Mouse (Mus musculus) hindlimb bud, embryonic 11.5 days (tissue): ENCODE data around the gene Abr.

Experiments
- DNase-seq: peaks from one replicate; pipeline ENCODE4 v3.0.0-alpha.2; 2012; ENCODE audit warnings: low read depth, low spot score; ENCODE audit errors: extremely low spot score

The Abr gene

DNA sequence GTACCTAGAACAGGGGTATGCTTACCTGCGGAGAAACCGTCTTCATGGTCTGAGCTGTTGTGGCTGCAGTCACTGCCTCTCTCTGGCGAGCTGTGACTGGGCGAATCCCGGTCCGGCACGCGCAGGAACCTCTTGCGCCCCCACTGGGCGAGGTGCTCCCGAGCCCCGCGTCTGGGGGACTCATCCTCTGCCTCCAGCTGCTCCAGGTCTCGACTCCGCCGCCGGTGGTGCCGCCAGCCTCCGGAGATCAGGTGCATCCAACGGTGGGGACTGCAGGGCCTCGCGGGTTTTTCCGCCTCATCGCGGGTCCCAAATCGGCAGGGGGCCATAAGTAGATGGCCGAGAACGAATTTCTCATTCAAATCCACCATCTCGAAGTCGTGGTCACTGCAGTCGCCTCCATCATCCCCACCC, at the start of gene Abr:
Abr (minus strand) TSS at position 163 of the 414 bp plus-strand sequence.
- no peak for DNase-seq

- DNase-seq: no peak
These were observed 45.7 kb upstream of the Abr start for GRCm38 (mm10) chr11:76667807-76668206.

DNA sequence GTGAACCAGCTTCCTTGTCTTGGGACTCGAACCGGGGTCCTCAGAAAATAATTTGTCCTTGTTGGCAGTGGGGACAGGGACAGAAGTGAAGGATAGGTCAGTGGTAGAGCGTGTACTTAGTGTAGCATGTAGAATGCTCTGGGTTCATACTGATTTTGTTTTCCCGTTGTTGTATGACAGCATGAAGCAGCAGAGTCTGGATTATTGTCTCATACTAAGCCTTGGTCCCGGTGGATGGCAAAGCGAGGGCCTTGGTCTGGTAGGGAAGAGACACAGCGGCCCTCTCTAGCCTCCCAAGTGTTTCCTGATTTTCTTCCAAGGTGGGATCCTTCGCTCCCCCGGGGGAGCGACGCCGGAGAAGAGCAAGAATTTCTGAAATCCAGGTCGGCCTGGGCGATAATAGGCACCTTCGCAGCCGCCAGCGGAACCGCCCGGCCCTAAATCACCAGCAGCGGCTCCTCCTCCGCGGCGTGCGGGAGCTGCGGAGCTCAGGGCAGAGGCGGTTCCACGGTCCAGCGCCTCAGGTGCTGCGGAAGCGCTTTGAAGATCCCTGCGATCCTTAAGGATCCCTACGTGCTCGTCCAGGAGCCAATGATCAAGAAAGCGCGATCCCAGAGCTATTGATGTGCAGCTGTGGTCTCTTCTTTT, 44.0 kb upstream of the Abr start:
- DNase-seq: no peak

DNA sequence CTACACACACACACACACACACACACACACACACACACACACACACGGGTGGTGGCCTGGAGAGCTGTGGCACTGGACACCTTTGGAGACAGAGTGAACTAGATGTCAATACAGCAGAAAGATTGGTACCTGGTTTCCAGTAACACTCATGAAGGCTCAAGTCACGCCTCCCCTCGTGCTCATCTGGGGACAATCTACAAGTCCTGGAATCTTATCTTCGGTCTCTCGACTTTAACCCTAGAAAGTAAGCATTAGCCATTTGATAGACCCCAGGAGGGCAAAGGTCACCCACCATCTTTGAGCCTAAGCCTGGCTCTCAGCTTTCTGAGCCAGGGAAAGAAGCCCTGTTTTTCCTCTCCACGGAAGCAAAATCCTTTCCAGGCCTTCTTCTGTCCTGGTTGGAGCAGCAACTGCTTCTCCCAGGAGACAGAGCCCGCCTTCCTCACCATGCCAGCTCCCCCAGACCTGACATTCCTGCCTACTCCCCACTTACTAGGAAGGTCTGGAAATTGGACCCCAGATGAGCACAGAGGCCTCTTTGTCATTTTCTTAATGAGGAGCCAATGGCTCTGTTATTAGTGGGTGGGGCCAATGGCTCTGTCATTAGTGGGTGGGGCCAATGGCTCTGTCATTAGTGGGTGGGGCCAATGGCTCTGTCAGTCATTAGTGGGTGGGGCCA, 39.8 kb upstream of the Abr start:
- no peak for DNase-seq

GRCm38 (mm10) chr11:76659138-76659930, 37.2 kb upstream of the Abr start:
- no peak for DNase-seq

- no peak for DNase-seq
These were observed 35.4 kb upstream of the Abr start for GRCm38 (mm10) chr11:76657450-76657970.

DNA sequence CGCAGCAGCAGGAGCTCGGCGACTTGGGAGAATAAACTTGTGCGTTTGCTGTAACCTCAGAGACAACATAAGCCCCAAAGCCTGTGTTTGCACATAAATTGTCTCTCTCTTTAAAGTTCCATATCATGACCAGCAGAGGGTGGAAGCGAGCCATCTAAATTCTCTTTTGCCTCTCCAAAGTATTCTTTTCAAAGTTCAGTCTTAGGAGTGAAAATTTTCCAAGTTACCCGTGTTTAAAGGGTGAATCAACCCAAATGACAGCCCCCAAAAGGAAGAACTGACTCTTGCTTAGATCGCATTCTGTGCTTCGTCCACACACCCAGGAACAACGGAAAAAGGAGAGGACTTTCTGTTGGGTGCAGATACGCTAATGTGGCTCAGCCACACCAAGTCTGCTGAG, 33.0 kb upstream of the Abr start:
- peak; percentile 71 for DNase-seq

DNA sequence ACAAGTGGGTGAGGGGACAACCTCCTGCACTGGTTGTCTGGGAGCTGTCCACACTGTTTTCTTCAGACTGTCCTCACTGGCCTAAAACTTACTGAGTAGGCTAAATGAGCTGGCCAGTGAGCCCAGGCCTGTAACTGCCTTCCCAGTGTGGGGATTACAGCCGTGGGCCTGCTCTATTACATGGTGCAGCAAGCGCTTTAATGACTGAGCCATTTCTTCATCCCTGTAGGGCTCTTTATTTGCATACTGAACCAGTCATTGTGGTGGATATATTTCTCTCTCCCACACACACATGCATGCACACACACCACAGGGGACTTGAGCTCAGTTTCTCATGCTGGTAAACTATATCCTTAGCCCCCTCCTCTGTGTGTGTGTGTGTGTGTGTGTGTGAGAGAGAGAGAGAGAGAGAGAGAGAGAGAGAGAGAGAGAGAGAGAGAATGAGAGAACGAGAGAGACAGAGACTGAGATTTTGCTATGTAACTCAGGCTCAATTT, 30.8 kb upstream of the Abr start:
- no peak for DNase-seq

DNA sequence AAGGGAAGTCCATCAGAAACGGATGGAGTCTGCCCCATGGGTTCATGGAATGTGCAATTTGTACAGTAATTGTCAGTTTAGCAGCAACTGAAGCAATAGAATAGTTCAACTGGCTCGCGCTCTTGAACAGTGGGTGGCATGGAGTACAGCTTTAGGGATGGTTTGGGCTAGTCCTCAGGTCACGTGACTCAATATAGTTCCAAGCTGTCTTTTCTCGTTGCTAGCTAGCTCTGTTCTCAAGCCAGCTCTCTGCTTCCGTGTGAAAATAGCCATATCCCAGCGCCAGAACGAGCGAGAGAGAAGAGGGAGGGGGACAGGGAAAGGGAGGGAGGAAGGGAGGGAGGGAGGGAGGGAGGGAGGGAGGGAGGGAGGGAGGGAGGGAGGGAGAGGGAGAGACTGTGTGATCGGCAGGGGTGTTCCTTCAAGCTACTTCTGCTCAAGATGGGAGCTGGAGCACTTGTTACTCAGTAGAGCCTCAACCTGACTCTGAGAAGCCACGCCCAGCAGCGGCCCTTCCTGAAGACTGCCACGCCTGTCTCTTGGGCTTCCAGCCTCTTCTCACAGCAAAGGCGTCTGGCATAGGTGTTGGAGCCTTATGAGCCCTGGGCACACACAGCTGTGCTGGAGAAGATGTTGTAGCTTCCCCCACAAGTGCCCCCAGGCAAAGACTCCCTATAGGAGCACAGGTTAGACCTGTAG, 28.9 kb upstream of the Abr start:
- DNase-seq: no peak

GRCm38 (mm10) chr11:76647500-76647899, 25.4 kb upstream of the Abr start:
- peak; percentile 74 for DNase-seq

GRCm38 (mm10) chr11:76647062-76647461, 24.9 kb upstream of the Abr start:
- DNase-seq: no peak

DNA sequence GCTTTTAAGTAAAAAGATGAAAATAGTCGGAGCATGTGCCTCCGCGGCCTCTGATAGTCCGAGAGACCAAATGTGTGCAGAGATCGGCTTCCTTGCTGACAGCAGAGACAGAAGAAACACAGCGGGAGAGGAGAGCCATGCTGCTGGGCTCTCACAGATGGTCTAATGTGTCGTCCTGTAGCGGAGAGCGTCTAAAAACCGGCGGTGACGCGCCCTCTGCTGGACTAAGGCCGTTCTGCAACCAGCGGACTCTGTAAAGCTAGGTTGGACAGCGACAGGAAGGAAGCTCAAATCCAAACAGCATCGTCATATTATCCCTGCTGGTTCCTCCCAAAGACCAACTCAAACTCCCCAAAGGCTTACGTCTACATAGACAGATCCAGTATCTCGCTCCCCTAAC, 23.8 kb upstream of the Abr start:
- peak; percentile 63 for DNase-seq

DNA sequence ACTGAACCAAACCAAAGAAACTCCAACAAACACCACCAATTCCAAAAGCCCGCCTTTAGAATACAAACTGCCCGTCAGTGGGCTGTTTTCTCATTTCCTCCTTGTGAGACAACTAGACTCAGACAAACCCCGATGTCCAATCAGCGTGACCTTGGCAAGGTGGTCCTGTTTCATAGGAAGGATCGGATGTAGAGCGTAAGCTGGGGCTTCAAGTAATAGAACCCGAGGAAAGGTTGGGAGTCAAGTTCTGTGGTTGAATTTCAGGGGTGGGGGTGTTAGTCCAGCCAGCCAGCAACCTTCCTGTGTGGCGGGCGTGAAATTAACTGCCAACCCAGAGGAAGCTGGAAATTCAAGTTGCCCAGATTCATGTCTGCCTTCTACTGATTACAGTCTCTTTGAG, 22.9 kb upstream of the Abr start:
- no peak for DNase-seq

- no peak for DNase-seq
These were observed 22.1 kb upstream of the Abr start for GRCm38 (mm10) chr11:76644257-76644656.

- no peak for DNase-seq
These were observed 18.1 kb upstream of the Abr start for GRCm38 (mm10) chr11:76640231-76640630.

GRCm38 (mm10) chr11:76639269-76639985, 17.3 kb upstream of the Abr start:
- no peak for DNase-seq

DNA sequence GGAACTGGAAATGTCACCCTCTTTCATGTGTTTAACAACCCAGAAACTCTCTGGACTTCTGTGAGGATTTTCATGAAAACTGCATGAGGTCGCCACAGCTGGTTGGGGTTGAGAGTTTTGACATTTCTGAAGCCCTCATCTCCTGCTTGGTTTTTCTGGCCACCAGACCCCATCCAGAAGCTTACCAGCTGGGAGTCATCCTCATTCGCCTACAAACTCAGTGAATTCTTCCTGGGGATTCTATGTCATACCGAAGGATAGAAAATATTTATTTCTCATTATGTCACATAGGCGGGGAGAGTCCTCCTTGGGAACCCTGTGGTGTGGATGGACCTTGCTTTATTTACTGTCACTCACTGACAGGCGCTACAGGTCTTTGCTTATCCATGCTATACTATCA, 8.4 kb upstream of the Abr start:
- DNase-seq: no peak

DNA sequence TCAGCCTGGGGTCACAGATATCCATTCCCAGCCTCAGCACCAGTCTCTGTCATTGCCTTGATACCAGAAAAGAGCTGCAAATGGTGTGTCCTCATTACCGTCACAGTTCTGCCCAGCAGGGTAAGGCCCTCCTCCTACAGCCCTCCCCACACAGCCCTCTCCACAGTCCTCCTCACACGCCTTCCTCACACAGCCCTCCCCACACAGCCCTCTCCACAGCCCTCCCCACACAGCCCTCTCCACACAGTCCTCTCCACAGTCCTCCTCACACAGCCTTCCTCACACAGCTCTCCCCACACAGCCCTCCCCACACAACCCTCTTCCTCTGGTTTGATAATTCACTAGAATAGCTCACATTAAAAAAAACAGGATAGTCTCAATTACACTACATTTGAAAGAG, 7.9 kb upstream of the Abr start:
- no peak for DNase-seq

GRCm38 (mm10) chr11:76628613-76629012, 6.5 kb upstream of the Abr start:
- DNase-seq: no peak

- no peak for DNase-seq
These were observed 2.8 kb upstream of the Abr start for GRCm38 (mm10) chr11:76624881-76625280.
